Mouse (Mus musculus): Measurements from ENCODE around the gene Prrt1. TPM values are rescaled to one million over a fixed set of nuclear protein-coding genes. Genes with fewer than 3 reads are reported as not detected.

The Prrt1 gene
- total and polyA plus RNA-seq, 3 experiments = not detected

DNA sequence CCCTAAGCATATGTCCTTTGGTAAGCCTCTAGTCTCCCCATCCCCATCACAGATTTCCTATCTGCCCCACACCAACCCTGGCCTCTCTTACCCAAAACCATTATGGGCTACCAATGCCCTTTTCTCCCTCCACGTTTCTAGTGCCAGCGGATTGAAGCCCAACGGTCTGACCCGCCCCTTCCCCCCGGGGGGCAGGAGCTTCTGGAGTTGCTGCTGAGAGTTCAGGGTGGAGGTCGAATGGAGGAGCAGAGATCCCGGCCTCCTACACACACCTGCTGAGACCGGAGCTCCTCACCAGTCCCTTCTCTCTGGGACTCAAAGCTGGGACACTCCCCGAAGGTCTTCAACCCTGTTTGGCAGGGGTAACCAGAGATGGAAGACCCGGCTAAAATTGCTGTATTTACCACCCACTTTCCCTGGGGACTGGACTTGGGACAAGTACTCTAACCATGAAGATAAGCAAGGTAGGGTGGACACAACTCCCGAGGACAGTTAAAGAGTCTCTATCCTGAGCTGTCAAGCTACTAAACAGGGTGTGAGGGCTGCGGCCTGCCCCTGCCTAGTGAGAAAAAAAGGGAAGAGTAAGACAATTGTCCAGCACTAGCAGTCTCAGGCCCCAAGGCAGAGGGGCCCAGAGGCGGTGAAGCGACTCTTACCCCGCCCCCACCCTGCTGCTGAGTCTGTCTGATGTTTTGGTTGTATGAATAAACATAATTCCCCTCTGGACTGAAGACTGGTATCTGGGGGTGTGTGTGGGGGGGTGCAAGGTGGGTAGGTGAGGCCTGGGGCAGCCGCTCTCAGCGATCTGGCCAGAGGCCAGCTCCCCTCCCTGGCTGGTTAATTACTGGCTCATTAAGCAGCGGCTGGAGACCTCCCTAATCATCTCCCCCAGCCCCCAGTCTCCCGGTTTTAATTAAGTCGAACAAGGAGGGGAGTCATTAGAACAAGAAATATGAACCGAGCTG is 38.0 kb upstream of the Prrt1 start, which contains the start of gene Pbx2:
TSS of gene Pbx2 (plus strand) at position 238 of the 965 bp plus-strand sequence.
- peak; percentile 50 for DNase-seq (ENCODE audit: extremely low read depth)
- Histone ChIP-seq H3K4me2 (ENCODE audit: insufficient read depth, low read depth, poor library complexity, severe bottlenecking) (peak within 1 kb of the TSS; percentile 73), H3K9me3 (replicated peaks; ENCODE audit: low read length) (no peaks in the 10 kb centered on the region), H3K27ac (ENCODE audit: insufficient read depth, low read depth) (peak within 1 kb of the TSS; percentile 85), H3K9ac (ENCODE audit: insufficient read depth, low read depth) (peak within 1 kb of the TSS; percentile 95), H3K79me2 (replicated peaks; ENCODE audit: control insufficient read depth, extremely low read depth, insufficient read depth, poor library complexity, severe bottlenecking) (no peaks in the 10 kb centered on the region; the same call in 1 of the 2 replicates), H3K27me3 (replicated peaks) (no peaks in the 10 kb centered on the region), H3K4me1 (ENCODE audit: control insufficient read depth in 1 of 2, insufficient read depth in 2 of 2) (peaks cover 8 to 48% of the 10 kb centered on the region in 2 experiments; a peak in 2 of 4 replicates), H3K4me3 (replicated peaks in 1 of 3; ENCODE audit: low read depth in 2 of 3, low read length in 2 of 3, poor library complexity in 1 of 3) (peak within 1 kb of the TSS; percentile 63 to 88 (median 82)), H3K36me3 (replicated peaks in 1 of 2; ENCODE audit: control insufficient read depth in 1 of 2, insufficient read depth in 1 of 2, low read length in 1 of 2) (peaks cover 16 to 31% of the 10 kb centered on the region in 2 experiments)
- dilution Hi-C loops (cut with MboI; ENCODE audit: extremely low pct_ligation_motif_present, extremely low pct_unique_long_range_greater_than_20kb, low sequenced_read_pairs) = no loop called here
- in situ Hi-C loops (cut with MboI; ENCODE audit: low pct_ligation_motif_present, low pct_unique_long_range_greater_than_20kb, low sequenced_read_pairs) = no loop called here
- TF ChIP-seq ZNF384 (IDR thresholded peaks at IDR 0.05; ENCODE audit: low read depth, low read length) = no peak; the same call in 1 of the 2 replicates
- no peak for TF ChIP-seq GABPA (IDR thresholded peaks at IDR 0.05; ENCODE audit: insufficient replicate concordance, low read depth, low read length)
- TF ChIP-seq CHD1 (IDR thresholded peaks at IDR 0.05; ENCODE audit: low read depth, low read length) = no peak
- no peak for TF ChIP-seq NELFE (IDR thresholded peaks at IDR 0.05; ENCODE audit: low read depth, low read length)
- TF ChIP-seq RCOR1 (conservative IDR thresholded peaks at IDR 0.05; ENCODE audit: low read depth, low read length) = no peak
- no peak for TF ChIP-seq USF1 (IDR thresholded peaks at IDR 0.05; ENCODE audit: low read depth, low read length)
- TF ChIP-seq POLR2AphosphoS2 (IDR thresholded peaks at IDR 0.05; ENCODE audit: low read depth, low read length) = no peak
- TF ChIP-seq HCFC1 (IDR thresholded peaks at IDR 0.05; ENCODE audit: low read depth, low read length) = no peak
- TF ChIP-seq ZMIZ1 (IDR thresholded peaks at IDR 0.05; ENCODE audit: low read depth, low read length) = 0 out of 2 replicates have a peak, but pooled peaks have one; percentile 4
- no peak for TF ChIP-seq TCF12 (IDR thresholded peaks at IDR 0.05; ENCODE audit: low read depth, low read length)
- TF ChIP-seq JUN (IDR thresholded peaks at IDR 0.05; ENCODE audit: insufficient read depth, low read depth, low read length) = no peak
- no peak for TF ChIP-seq BHLHE40 (IDR thresholded peaks at IDR 0.05; ENCODE audit: low read depth, low read length)
- no peak for TF ChIP-seq KAT2A (IDR thresholded peaks at IDR 0.05; ENCODE audit: insufficient replicate concordance, low read length)
- no peak for TF ChIP-seq MYC (IDR thresholded peaks at IDR 0.05; ENCODE audit: low read depth, low read length)
- TF ChIP-seq MEF2A (IDR thresholded peaks at IDR 0.05; ENCODE audit: borderline replicate concordance, low read depth, low read length) = no peak
- no peak for TF ChIP-seq ZKSCAN1 (IDR thresholded peaks at IDR 0.05; ENCODE audit: borderline replicate concordance, low read depth, low read length)
- no peak; the same call in 1 of the 2 replicates for TF ChIP-seq POLR2A (IDR thresholded peaks at IDR 0.05; ENCODE audit: low read depth, low read length)
- no peak for TF ChIP-seq JUND (conservative IDR thresholded peaks at IDR 0.05; ENCODE audit: low read depth, low read length)
- TF ChIP-seq RAD21 (IDR thresholded peaks at IDR 0.05; ENCODE audit: low read depth, low read length) = no peak
- no peak for TF ChIP-seq MAFK (IDR thresholded peaks at IDR 0.05; ENCODE audit: insufficient replicate concordance, low read length)
- TF ChIP-seq CTCF (conservative IDR thresholded peaks at IDR 0.05 in 1 of 2, IDR thresholded peaks at IDR 0.05 in 1 of 2; ENCODE audit: low read depth in 2 of 2, low read length in 2 of 2) = no peak
- TF ChIP-seq PAX5 (IDR thresholded peaks at IDR 0.05; ENCODE audit: low read length) = no peak
- TF ChIP-seq EP300 (IDR thresholded peaks at IDR 0.05; ENCODE audit: low read length) = no peak
- no peak for TF ChIP-seq TBP (conservative IDR thresholded peaks at IDR 0.05; ENCODE audit: low read depth, low read length)
- TF ChIP-seq NRF1 (IDR thresholded peaks at IDR 0.05; ENCODE audit: low read depth, low read length) = no peak
- 0 out of 2 replicates have a peak, but pooled peaks have one; percentile 17 for TF ChIP-seq CHD2 (IDR thresholded peaks at IDR 0.05; ENCODE audit: low read length)
- TF ChIP-seq MAZ (IDR thresholded peaks at IDR 0.05; ENCODE audit: low read depth, low read length) = 0 out of 2 replicates have a peak, but pooled peaks have one; percentile 44
- 0 out of 2 replicates have a peak, but pooled peaks have one; percentile 42 for TF ChIP-seq SIN3A (IDR thresholded peaks at IDR 0.05; ENCODE audit: low read length)
